10 mouse cellular contexts compared by ENCODE assay signal in genomic region chr9:13442012-13442735, GRCm38 (mm10). TPM values are rescaled to one million over a fixed set of nuclear protein-coding genes. Genes with fewer than 3 reads are reported as not detected.
A peak's percentile ranks its signal among the peaks of the same experiment; 100 is the strongest.
DNase-seq lines count a peak whose midpoint lies in the region; ATAC-seq and TF ChIP-seq lines count a peak whose summit lies in the region.
"Had no signal": no experiment of that assay in that cellular context is flagged by ENCODE, and none has a peak within 500 bp of the region (broad histone marks: within the 10 kb centered on the region; RNA-seq: fewer than 3 reads in every experiment).

No protein-coding gene starts in this region.

- no peak for TF ChIP-seq POLR2A in embryonic fibroblast, embryonic 13.5 days (IDR thresholded peaks at IDR 0.05; ENCODE audit: low read depth, low read length)

- H3K9ac ChIP-seq in midbrain, embryonic 11.5 days (ENCODE audit: low read length), result no peak overlapping the region
- H3K9ac ChIP-seq in midbrain, postnatal 0 days (replicated peaks; ENCODE audit: low read length, poor library complexity, severe bottlenecking), result no peak overlapping the region
- H3K9ac ChIP-seq in intestine, embryonic 16.5 days (ENCODE audit: low read depth, low read length), result no peak overlapping the region
- H3K9ac ChIP-seq in stomach, postnatal 0 days (ENCODE audit: low read length), result no peak overlapping the region
- no peak overlapping the region for H3K9ac ChIP-seq in hindbrain, embryonic 11.5 days (ENCODE audit: low read depth, low read length)

- no peak for ATAC-seq in midbrain, embryonic 11.5 days (ENCODE audit: low FRiP score)
- no peak for ATAC-seq in midbrain, postnatal 0 days (ENCODE audit: low FRiP score)
- peak; percentile 93 for ATAC-seq in intestine, embryonic 16.5 days
- ATAC-seq in stomach, postnatal 0 days (ENCODE audit: low FRiP score, low TSS enrichment), result peak; percentile 95
- no peak for ATAC-seq in hindbrain, embryonic 11.5 days (ENCODE audit: low FRiP score)

- TF ChIP-seq CTCF in midbrain, postnatal 0 days (IDR thresholded peaks at IDR 0.05), result no peak
- no peak for TF ChIP-seq CTCF in embryonic fibroblast, embryonic 13.5 days (IDR thresholded peaks at IDR 0.05; ENCODE audit: borderline replicate concordance, insufficient read depth, low read length)
- TF ChIP-seq CTCF in stomach, postnatal 0 days (IDR thresholded peaks at IDR 0.05; ENCODE audit: low read depth), result no peak

- H3K4me2 ChIP-seq in midbrain, embryonic 11.5 days, result no peak overlapping the region
- no peak overlapping the region for H3K4me2 ChIP-seq in midbrain, postnatal 0 days (ENCODE audit: low read depth, low read length, poor library complexity, severe bottlenecking)
- H3K4me2 ChIP-seq in intestine, embryonic 16.5 days (ENCODE audit: low read depth, low read length), result 0 out of 2 replicates have a peak overlapping the region, but pooled peaks have one; percentile 9
- H3K4me2 ChIP-seq in stomach, postnatal 0 days (replicated peaks; ENCODE audit: low read depth), result no peak overlapping the region
- H3K4me2 ChIP-seq in hindbrain, embryonic 11.5 days (replicated peaks; ENCODE audit: low read depth, low read length), result no peak overlapping the region

- DNase-seq in midbrain, embryonic 11.5 days (ENCODE audit: low spot score, missing footprints), result peak; percentile 68
- DNase-seq in midbrain, postnatal 0 days (ENCODE audit: low spot score), result no peak
- peak; percentile 50 for DNase-seq in stomach, postnatal 0 days (ENCODE audit: low spot score)
- no peak for DNase-seq in hindbrain, embryonic 11.5 days (ENCODE audit: low spot score)
- DNase-seq in thymus, postnatal 14 days, result no peak
- DNase-seq: cerebellum, adult 9-11 months had no signal

- no peaks in the 10 kb centered on the region for H3K9me3 ChIP-seq in midbrain, embryonic 11.5 days (ENCODE audit: control insufficient read depth, low read length)
- no peaks in the 10 kb centered on the region for H3K9me3 ChIP-seq in midbrain, postnatal 0 days (ENCODE audit: low read length)
- no peaks in the 10 kb centered on the region for H3K9me3 ChIP-seq in intestine, embryonic 16.5 days (ENCODE audit: control insufficient read depth, low read length)
- no peaks in the 10 kb centered on the region for H3K9me3 ChIP-seq in stomach, postnatal 0 days (ENCODE audit: control insufficient read depth, low read length)
- no peaks in the 10 kb centered on the region for H3K9me3 ChIP-seq in hindbrain, embryonic 11.5 days (ENCODE audit: control insufficient read depth, low read length)

- H3K4me1 ChIP-seq in midbrain, embryonic 11.5 days (ENCODE audit: control insufficient read depth, insufficient read depth, low read length), result peaks cover 2% of the 10 kb centered on the region; the same call in 1 of the 2 replicates
- H3K4me1 ChIP-seq in midbrain, postnatal 0 days (ENCODE audit: insufficient read depth, low read length), result no peaks in the 10 kb centered on the region
- peaks cover 10% of the 10 kb centered on the region for H3K4me1 ChIP-seq in embryonic fibroblast, embryonic 13.5 days (ENCODE audit: control insufficient read depth, insufficient read depth, low read length)
- 0 out of 2 replicates have a peak, but pooled peaks cover 5% of the 10 kb centered on the region for H3K4me1 ChIP-seq in intestine, embryonic 16.5 days (ENCODE audit: control insufficient read depth, insufficient read depth, low read length)
- H3K4me1 ChIP-seq in stomach, postnatal 0 days (replicated peaks; ENCODE audit: control insufficient read depth, insufficient read depth), result 0 out of 2 replicates have a peak, but pooled peaks cover 2% of the 10 kb centered on the region
- H3K4me1 ChIP-seq in hindbrain, embryonic 11.5 days (replicated peaks; ENCODE audit: control insufficient read depth, insufficient read depth, low read length), result no peaks in the 10 kb centered on the region

- no peak overlapping the region for H3K4me3 ChIP-seq in midbrain, embryonic 11.5 days (ENCODE audit: low read depth, low read length)
- no peak overlapping the region for H3K4me3 ChIP-seq in midbrain, postnatal 0 days (ENCODE audit: low read depth, low read length)
- no peak overlapping the region for H3K4me3 ChIP-seq in embryonic fibroblast, embryonic 13.5 days (ENCODE audit: insufficient read depth, low read length)
- no peak overlapping the region for H3K4me3 ChIP-seq in intestine, embryonic 16.5 days (ENCODE audit: low read length)
- no peak overlapping the region for H3K4me3 ChIP-seq in stomach, postnatal 0 days (ENCODE audit: low read depth, low read length)
- no peak overlapping the region for H3K4me3 ChIP-seq in hindbrain, embryonic 11.5 days (ENCODE audit: low read depth, low read length)

- 86% methylated on average over 13 of the region's 13 CpGs for WGBS in midbrain, embryonic 11.5 days
- 86% methylated on average over 13 of the region's 13 CpGs for WGBS in midbrain, postnatal 0 days
- 60% methylated on average over 13 of the region's 13 CpGs for WGBS in intestine, embryonic 16.5 days
- whole genome bisulfite sequencing in stomach, postnatal 0 days, result 53% methylated on average over 13 of the region's 13 CpGs
- WGBS in hindbrain, embryonic 11.5 days, result 88% methylated on average over 13 of the region's 13 CpGs

- no peak overlapping the region for H3K27ac ChIP-seq in midbrain, embryonic 11.5 days (ENCODE audit: low read depth, low read length)
- H3K27ac ChIP-seq in midbrain, postnatal 0 days (ENCODE audit: low read depth, low read length), result no peak overlapping the region
- H3K27ac ChIP-seq in embryonic fibroblast, embryonic 13.5 days (ENCODE audit: insufficient read depth, low read length), result peak overlapping the region; percentile 18
- no peak overlapping the region for H3K27ac ChIP-seq in intestine, embryonic 16.5 days (ENCODE audit: low read length)
- no peak overlapping the region for H3K27ac ChIP-seq in stomach, postnatal 0 days (replicated peaks)
- H3K27ac ChIP-seq in hindbrain, embryonic 11.5 days (ENCODE audit: low read depth, low read length), result no peak overlapping the region

- no peak for TF ChIP-seq EP300 in stomach, postnatal 0 days (optimal IDR thresholded peaks at IDR 0.05)

- no peaks in the 10 kb centered on the region for H3K36me3 ChIP-seq in midbrain, embryonic 11.5 days (ENCODE audit: control insufficient read depth, insufficient read depth, low read length)
- H3K36me3 ChIP-seq in midbrain, postnatal 0 days (ENCODE audit: insufficient read depth, low read length), result no peaks in the 10 kb centered on the region
- no peaks in the 10 kb centered on the region for H3K36me3 ChIP-seq in intestine, embryonic 16.5 days (ENCODE audit: control insufficient read depth, insufficient read depth, low read length)
- no peaks in the 10 kb centered on the region for H3K36me3 ChIP-seq in stomach, postnatal 0 days (ENCODE audit: control insufficient read depth, insufficient read depth, low read length)
- no peaks in the 10 kb centered on the region for H3K36me3 ChIP-seq in hindbrain, embryonic 11.5 days (ENCODE audit: control insufficient read depth, insufficient read depth, low read length)

- H3K27me3 ChIP-seq in midbrain, embryonic 11.5 days (ENCODE audit: control insufficient read depth, insufficient read depth, low read length), result no peaks in the 10 kb centered on the region
- no peaks in the 10 kb centered on the region for H3K27me3 ChIP-seq in midbrain, postnatal 0 days (ENCODE audit: insufficient read depth, low read length)
- no peaks in the 10 kb centered on the region for H3K27me3 ChIP-seq in intestine, embryonic 16.5 days (replicated peaks; ENCODE audit: control insufficient read depth, insufficient read depth, low read length)
- H3K27me3 ChIP-seq in stomach, postnatal 0 days (ENCODE audit: control insufficient read depth, insufficient read depth, low read length), result no peaks in the 10 kb centered on the region
- H3K27me3 ChIP-seq in hindbrain, embryonic 11.5 days (ENCODE audit: control insufficient read depth, insufficient read depth, low read length), result no peaks in the 10 kb centered on the region

RNA-seq across cellular contexts. Expression of gene Gm17571, which starts 4.4 kb away (rescaled TPM):
- polyA plus RNA-seq in midbrain, embryonic 11.5 days (2014; fragmentation: Nextera tagmentation; extraction: Ambion mirVana), result not detected in 2 replicates
- not detected in 2 replicates for total RNA-seq in midbrain, postnatal 0 days (2014; rRNA removed)
- polyA plus RNA-seq in midbrain, postnatal 0 days (2015; fragmentation: Nextera tagmentation; extraction: Ambion mirVana), result not detected in 2 replicates
- polyA plus RNA-seq in embryonic fibroblast, embryonic 13.5 days (2011; ENCODE audit: insufficient read length, low read depth, missing spikeins), result not detected in 2 replicates
- polyA plus RNA-seq in intestine, embryonic 16.5 days (2015; fragmentation: Nextera tagmentation; extraction: Ambion mirVana), result not detected in 2 replicates
- not detected in 2 replicates for polyA plus RNA-seq in stomach, postnatal 0 days (2015; fragmentation: Nextera tagmentation; extraction: Ambion mirVana)
- polyA plus RNA-seq in hindbrain, embryonic 11.5 days (2014; fragmentation: Nextera tagmentation; extraction: Ambion mirVana), result not detected in 2 replicates
- total RNA-seq: left cerebral cortex, postnatal 14 days had no signal
- polyA plus RNA-seq: forebrain, embryonic 11.5 days had no signal

Comparison
In these comparisons a context has a peak if more than half of its experiments do, and no peak if none do; other contexts are left out.
1. DNase-seq: peak in midbrain, embryonic 11.5 days (single experiment) and stomach, postnatal 0 days (single experiment); none in midbrain, postnatal 0 days (single experiment), hindbrain, embryonic 11.5 days (single experiment) and thymus, postnatal 14 days (single experiment).
2. ATAC-seq: peak in intestine, embryonic 16.5 days (single experiment) and stomach, postnatal 0 days (single experiment); none in midbrain, embryonic 11.5 days (single experiment), midbrain, postnatal 0 days (single experiment) and hindbrain, embryonic 11.5 days (single experiment).